Mouse (Mus musculus) embryo, embryonic 9.5 days (tissue): Measurements from ENCODE around the gene Whamm.

Experiments used
- DNase-seq: peaks from one replicate; pipeline ENCODE4 v3.0.0-alpha.2; 2017; ENCODE audit errors: extremely low spot score

Whamm gene

GRCm38 (mm10) chr7:81563506-81564015, 7.5 kb upstream of the Whamm start:
- DNase-seq: no peak

- DNase-seq: no peak
Observed at GRCm38 (mm10) chr7:81564766-81565165, 6.3 kb upstream of the Whamm start.

- no peak for DNase-seq
Observed at GRCm38 (mm10) chr7:81565381-81566055, 5.5 kb upstream of the Whamm start.

- no peak for DNase-seq
Observed at GRCm38 (mm10) chr7:81566332-81566731, 4.7 kb upstream of the Whamm start.

GRCm38 (mm10) chr7:81566892-81567291, 4.2 kb upstream of the Whamm start, which contains the start of gene Fsd2:
Gene Fsd2 (minus strand): TSS chr7:81566944.
- DNase-seq: no peak

GRCm38 (mm10) chr7:81567396-81567795, 3.7 kb upstream of the Whamm start:
- no peak for DNase-seq

GRCm38 (mm10) chr7:81569851-81570250, 1.2 kb upstream of the Whamm start:
- DNase-seq: no peak

GRCm38 (mm10) chr7:81570271-81570670, 795 bp upstream of the Whamm start:
- DNase-seq: no peak

GRCm38 (mm10) chr7:81570752-81571107, 336 bp upstream of the Whamm start:
- DNase-seq: no peak

GRCm38 (mm10) chr7:81571941-81572441, 925 bp downstream of the Whamm start:
- no peak for DNase-seq

GRCm38 (mm10) chr7:81572610-81573268, 1.7 kb downstream of the Whamm start:
- DNase-seq: no peak

- DNase-seq: no peak
Observed at GRCm38 (mm10) chr7:81573397-81573796, 2.3 kb downstream of the Whamm start.

- no peak for DNase-seq
Observed at GRCm38 (mm10) chr7:81573821-81574220, 2.8 kb downstream of the Whamm start.

GRCm38 (mm10) chr7:81575606-81576005, 4.5 kb downstream of the Whamm start:
- DNase-seq: no peak

GRCm38 (mm10) chr7:81577872-81578271, 6.8 kb downstream of the Whamm start:
- no peak for DNase-seq

GRCm38 (mm10) chr7:81578413-81578812, 7.3 kb downstream of the Whamm start:
- DNase-seq: no peak

- DNase-seq: no peak
Observed at GRCm38 (mm10) chr7:81579312-81579711, 8.2 kb downstream of the Whamm start.

- no peak for DNase-seq
Observed at GRCm38 (mm10) chr7:81583512-81583911, 12.4 kb downstream of the Whamm start.

- DNase-seq: no peak
Observed at GRCm38 (mm10) chr7:81585326-81585725, 14.3 kb downstream of the Whamm start.

- DNase-seq: no peak
Observed at GRCm38 (mm10) chr7:81587238-81587637, 16.2 kb downstream of the Whamm start.

- DNase-seq: no peak
Observed at GRCm38 (mm10) chr7:81592686-81593085, 21.6 kb downstream of the Whamm start.

- no peak for DNase-seq
Observed at GRCm38 (mm10) chr7:81593387-81593786, 22.3 kb downstream of the Whamm start.

GRCm38 (mm10) chr7:81595056-81595455, 24.0 kb downstream of the Whamm start:
- DNase-seq: no peak
